Mouse (Mus musculus) embryonic fibroblast, embryonic 13.5 days (primary cell): ENCODE results near the gene Fbxo47. TPM values are rescaled to one million over a fixed set of nuclear protein-coding genes. Genes with fewer than 3 reads are reported as not detected.

Experiments
- H3K27ac ChIP-seq: 2 replicates; pipeline ENCODE4 v1.5.1; 2012; ENCODE audit warnings: low read length, control low read depth, inconsistent platforms; ENCODE audit not compliant: insufficient read depth
- H3K4me1 ChIP-seq: 2 replicates; pipeline ENCODE4 v1.6.1; 2011; ENCODE audit warnings: low read length; ENCODE audit not compliant: control insufficient read depth, insufficient read depth
- H3K4me3 ChIP-seq: 2 replicates; pipeline ENCODE4 v1.5.1; 2011; ENCODE audit warnings: mild to moderate bottlenecking, control low read depth, low read length; ENCODE audit not compliant: insufficient read depth
- CTCF ChIP-seq: IDR thresholded peaks from 2 replicates; pipeline ENCODE4 v1.5.1; 2011; ENCODE audit warnings: mild to moderate bottlenecking, control low read depth, low read length, moderate library complexity, borderline replicate concordance; ENCODE audit not compliant: insufficient read depth
- POLR2A ChIP-seq: IDR thresholded peaks from 2 replicates; pipeline ENCODE4 v1.6.1; 2011; ENCODE audit warnings: low read depth, mild to moderate bottlenecking, control low read depth, low read length, moderate library complexity
- polyA plus RNA-seq: library from polyadenylated mRNA; stranded (reverse); fragments of >200 nt; gene quantifications from 2 replicates; pipeline ENCODE4 v1.2.4, GENCODE M21; 2011; ENCODE audit warnings: low read depth; ENCODE audit not compliant: missing spikeins, insufficient read length

Fbxo47 gene
- polyA plus RNA-seq, 1 experiment: 1.4 TPM

DNA sequence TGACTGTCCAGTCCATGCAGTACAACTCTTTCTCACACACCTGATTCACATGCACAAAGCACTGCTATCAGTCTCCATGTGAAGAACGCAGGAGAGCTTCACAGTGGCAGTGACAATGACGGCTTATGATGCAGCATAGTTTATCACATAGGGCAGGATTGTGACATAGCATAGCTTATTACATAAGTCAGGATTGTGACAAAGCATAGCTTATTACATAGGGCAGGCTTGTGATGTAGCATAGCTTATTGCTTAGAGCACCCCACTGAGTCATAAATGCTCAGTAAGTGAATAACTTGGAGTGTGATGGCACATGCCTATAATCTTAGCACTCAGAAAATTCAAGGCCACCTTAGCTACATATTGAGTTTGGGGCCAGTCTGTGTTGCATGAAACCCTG lies 28.5 kb downstream of the Fbxo47 start:
- no peak overlapping the region for H3K4me3 ChIP-seq
- TF ChIP-seq CTCF (no peak), POLR2A (no peak)
- no peak overlapping the region for H3K27ac ChIP-seq
- peaks cover 2% of the 10 kb centered on the region; the same call in 1 of the 2 replicates for H3K4me1 ChIP-seq

DNA sequence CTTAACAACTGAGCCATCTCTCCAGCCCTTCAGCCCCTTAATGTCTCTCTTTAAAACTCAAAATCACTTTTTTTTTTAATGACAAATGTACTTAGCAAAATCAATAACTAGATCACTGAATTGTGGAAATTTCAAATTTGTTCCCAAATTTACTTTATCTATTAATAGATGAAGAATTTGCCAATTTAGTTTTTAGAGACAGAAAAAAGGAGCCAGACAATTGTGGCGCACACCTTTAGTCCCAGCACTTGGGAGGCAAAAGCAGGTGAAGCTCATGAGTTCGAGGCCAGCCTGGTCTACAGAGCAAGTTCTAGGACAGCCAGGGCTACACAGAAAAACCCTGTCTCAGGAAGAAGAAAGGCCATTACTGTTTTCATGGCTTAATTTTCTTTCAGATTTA lies 32.4 kb downstream of the Fbxo47 start:
- H3K27ac ChIP-seq: no peak overlapping the region
- peaks cover 2% of the 10 kb centered on the region; the same call in 1 of the 2 replicates for H3K4me1 ChIP-seq
- TF ChIP-seq POLR2A (no peak), CTCF (no peak)
- H3K4me3 ChIP-seq: no peak overlapping the region

DNA sequence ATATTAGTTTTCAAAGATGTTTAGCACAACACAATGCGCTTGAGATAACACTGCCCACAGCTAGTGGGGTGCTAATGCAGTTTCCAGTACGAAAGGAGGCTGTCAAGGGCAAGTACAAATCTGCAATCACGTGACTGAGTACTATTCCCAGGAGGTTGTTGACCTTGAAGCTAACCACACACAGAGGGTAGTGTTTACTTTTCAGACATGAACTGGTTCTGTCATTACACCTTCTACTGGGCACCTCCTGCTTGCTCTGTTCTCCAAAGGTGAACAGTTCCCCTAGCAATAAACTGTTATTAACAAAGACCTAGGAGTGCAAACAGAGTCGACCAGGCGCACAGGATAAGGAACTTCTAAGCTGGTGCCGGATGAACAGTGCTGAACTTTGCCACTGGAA lies 33.6 kb downstream of the Fbxo47 start:
- TF ChIP-seq CTCF (no peak), POLR2A (no peak)
- no peak overlapping the region for H3K4me3 ChIP-seq
- H3K4me1 ChIP-seq: peaks cover 1% of the 10 kb centered on the region; the same call in 1 of the 2 replicates
- H3K27ac ChIP-seq: no peak overlapping the region

DNA sequence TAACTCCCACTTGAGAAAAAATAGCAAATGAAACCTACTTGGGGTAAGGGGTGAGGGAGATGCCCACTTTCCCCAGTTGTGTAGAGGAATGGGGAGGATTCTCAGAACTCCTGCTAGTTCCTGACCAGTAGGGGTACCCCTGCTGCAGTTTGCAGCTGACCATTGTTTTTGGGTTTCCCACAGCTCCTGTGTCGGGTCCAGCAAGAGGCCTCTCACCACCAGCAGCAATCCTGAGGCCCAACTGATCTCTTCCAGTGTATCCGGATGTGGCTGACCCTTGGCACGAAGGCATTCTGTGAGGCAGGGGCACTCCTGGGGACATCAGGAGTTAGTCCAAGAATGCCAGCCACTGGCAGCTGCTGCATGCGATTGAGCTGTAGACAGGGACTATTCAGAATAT lies 42.0 kb downstream of the Fbxo47 start:
- TF ChIP-seq CTCF (no peak), POLR2A (no peak)
- Histone ChIP-seq H3K27ac (no peak overlapping the region), H3K4me1 (no peaks in the 10 kb centered on the region; the same call in 1 of the 2 replicates), H3K4me3 (no peak overlapping the region)

DNA sequence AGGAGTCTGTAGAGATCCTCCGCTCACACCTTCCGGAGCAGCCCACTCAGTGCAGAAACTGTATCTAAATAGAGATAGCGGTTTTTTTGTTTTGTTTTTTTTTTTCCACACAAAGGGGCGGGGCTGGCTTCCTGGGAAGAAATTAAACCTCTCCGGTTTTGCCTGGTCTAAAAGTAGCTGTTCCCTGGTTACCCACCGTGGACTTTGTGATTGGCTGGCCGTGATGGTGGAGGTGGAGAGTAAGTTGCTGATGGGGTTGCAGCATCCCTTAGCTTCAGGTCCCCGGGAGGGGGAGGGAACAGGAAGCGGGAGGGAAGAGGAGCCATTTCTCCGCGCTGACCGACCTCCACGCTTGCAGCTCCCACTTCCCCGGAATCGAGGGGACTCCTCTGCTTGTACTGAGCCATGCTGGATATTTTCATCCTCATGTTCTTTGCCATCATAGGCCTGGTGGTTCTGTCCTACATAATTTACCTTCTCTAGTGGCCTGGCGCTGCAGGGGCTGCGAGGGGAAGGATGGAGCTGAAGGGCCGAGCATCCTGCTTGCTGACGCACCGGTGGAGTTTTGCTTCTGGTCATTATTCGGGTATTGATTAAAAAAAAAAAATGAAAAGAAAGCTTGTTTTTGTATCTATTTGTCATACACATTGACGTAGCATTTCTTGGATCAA lies 42.8 kb downstream of the Fbxo47 start:
- TF ChIP-seq POLR2A (peak; percentile 89), CTCF (no peak)
- Histone ChIP-seq H3K27ac (peak overlapping the region; percentile 84), H3K4me3 (peak overlapping the region; percentile 66), H3K4me1 (no peaks in the 10 kb centered on the region; the same call in 1 of the 2 replicates)

DNA sequence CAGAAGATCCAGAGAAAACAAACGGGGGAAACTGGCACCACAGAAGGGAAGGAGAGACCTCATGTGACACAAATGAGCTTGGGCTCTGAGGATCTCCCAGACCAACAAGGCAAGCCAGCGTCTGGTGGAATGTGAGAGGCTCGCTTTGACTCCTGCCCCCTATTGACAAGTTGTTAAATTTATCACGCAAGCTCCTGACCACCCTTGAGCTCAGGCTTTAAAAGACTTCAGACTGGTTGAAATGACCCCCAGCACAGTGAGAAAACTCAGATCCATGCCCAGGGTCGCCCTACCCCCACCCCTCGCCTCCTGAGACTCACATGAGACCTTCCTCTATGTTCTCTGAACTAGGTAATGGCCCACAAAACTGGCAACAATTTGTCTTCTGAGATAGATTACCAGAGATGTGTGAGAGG lies 43.4 kb downstream of the Fbxo47 start, which contains the start of gene B230217C12Rik:
Gene B230217C12Rik (plus strand): TSS at position 242 of the 416 bp plus-strand sequence.
- Histone ChIP-seq H3K4me3 (peak within 1 kb of the TSS; percentile 66), H3K4me1 (no peaks in the 10 kb centered on the region; the same call in 1 of the 2 replicates), H3K27ac (peak within 1 kb of the TSS; percentile 84)
- TF ChIP-seq POLR2A (no peak), CTCF (no peak)

DNA sequence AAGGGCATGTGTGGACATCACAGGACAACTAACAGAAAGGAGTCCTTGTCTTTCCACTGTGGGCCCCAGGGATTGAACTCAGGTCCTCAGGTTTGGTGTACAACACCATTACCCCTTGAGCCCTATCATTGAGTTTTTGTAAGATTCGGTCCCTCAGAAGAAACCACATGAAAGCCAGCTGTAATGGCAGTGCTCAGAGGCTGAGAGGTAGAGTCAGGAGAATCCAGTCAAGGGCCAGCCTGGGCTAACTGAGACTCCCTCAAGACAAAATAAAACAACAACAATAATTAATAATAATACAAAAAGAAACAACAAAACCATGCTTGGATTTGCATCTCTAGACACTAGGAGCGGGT lies 43.8 kb downstream of the Fbxo47 start:
- TF ChIP-seq POLR2A: no peak
- TF ChIP-seq CTCF: no peak
- no peak overlapping the region for H3K4me3 ChIP-seq
- peak overlapping the region; percentile 84 for H3K27ac ChIP-seq
- H3K4me1 ChIP-seq: no peaks in the 10 kb centered on the region; the same call in 1 of the 2 replicates

DNA sequence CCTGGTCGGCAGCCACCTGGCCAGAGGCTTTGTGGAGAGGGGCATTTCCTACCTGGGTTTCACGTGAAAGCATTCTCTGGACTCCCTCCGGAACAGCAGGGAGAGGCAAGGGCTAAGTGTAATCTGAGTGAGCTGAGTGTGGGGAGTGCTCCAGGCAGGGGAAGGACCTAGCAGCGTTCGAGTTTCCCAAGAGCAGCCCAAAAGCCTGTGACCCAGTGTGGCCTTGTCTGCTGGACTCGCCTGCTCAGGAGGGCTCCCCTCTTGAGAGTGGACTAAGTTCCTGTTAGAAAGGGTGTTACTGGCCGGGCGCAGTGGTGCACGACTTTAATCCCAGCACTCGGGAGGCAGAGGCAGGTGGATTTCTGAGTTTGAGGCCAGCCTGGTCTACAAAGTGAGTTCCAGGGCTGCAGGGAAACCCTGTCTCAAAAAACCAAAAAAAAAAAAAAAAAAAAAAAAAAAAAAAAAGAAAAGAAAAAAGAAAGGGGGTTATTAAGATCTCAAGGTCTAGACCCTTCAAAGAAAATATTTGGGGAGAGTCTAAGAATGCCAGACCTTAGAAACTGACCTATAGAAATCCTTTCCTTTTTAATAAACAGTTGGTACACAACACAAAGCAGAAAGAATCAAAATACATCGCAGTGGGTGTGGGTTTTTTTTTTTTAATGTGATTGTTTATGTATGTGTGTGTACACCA lies 44.4 kb downstream of the Fbxo47 start:
- Histone ChIP-seq H3K4me1 (no peaks in the 10 kb centered on the region; the same call in 1 of the 2 replicates), H3K27ac (peak overlapping the region; percentile 84; the same call in 1 of the 2 replicates), H3K4me3 (no peak overlapping the region)
- TF ChIP-seq POLR2A (no peak), CTCF (no peak)

DNA sequence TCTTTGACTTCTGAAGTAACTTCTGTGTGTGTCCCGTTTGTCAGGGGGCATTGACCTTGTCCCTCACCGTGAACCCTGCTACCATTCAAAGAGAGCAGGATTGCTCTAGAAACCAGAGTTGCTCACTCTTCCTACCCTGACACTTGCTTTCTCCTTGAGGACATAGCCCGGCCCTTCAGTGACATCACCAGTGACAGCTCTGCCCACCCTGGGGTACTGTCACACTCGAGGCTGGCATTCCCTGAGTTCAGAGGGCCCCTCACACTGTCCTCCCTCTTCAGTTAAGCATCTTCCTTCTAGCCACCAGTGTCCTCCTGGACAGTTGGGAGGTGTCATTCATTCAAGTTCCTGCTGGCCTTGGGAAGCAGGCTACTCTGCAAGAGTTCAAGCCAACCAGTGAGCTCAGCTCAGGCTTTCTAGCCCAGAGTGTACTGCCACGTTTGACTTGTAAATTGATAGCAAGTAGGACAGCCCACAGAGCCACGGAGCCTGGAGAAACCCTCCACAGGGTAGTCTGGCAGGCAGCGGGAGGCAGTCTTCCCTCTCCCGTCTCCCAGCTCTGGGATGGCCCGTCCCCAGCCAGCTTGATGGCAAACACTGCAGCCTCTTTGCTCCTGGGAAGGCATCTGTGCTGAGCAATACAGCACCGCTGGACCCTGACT lies 45.0 kb downstream of the Fbxo47 start:
- H3K4me3 ChIP-seq: no peak overlapping the region
- TF ChIP-seq POLR2A (no peak), CTCF (no peak)
- no peak overlapping the region for H3K27ac ChIP-seq
- H3K4me1 ChIP-seq: no peaks in the 10 kb centered on the region; the same call in 1 of the 2 replicates
